Mouse (Mus musculus) liver (tissue): ENCODE measurements around the gene Pld5.
"Not testable (repeated sequence)": the region's sequence is repeated elsewhere in the genome, so short reads cannot be mapped to it uniquely, and the experiment has no call there.

ENCODE experiments used
- DNase-seq: peaks from one replicate; pipeline ENCODE4 v3.0.0-alpha.2; 2020; ENCODE audit warnings: mixed read lengths

The Pld5 gene

GRCm38 (mm10) chr1:176036028-176036427, 239.1 kb downstream of the Pld5 start:
- no peak for DNase-seq

- no peak for DNase-seq
Measured at GRCm38 (mm10) chr1:176034699-176035098, 240.4 kb downstream of the Pld5 start.

- no peak for DNase-seq
Measured at GRCm38 (mm10) chr1:176033698-176034097, 241.4 kb downstream of the Pld5 start.

GRCm38 (mm10) chr1:176029063-176029462, 246.0 kb downstream of the Pld5 start:
- DNase-seq, result no peak

GRCm38 (mm10) chr1:176028397-176028796, 246.7 kb downstream of the Pld5 start:
- no peak for DNase-seq

GRCm38 (mm10) chr1:176024501-176024900, 250.6 kb downstream of the Pld5 start:
- no peak for DNase-seq

- no peak for DNase-seq
Measured at GRCm38 (mm10) chr1:176018523-176018922, 256.6 kb downstream of the Pld5 start.

- no peak for DNase-seq
Measured at GRCm38 (mm10) chr1:176016076-176016475, 259.0 kb downstream of the Pld5 start.

GRCm38 (mm10) chr1:176013497-176014268, 261.4 kb downstream of the Pld5 start:
- DNase-seq, result no peak

- DNase-seq, result no peak
Measured at GRCm38 (mm10) chr1:176011535-176011934, 263.6 kb downstream of the Pld5 start.

- no peak for DNase-seq
Measured at GRCm38 (mm10) chr1:176011072-176011471, 264.0 kb downstream of the Pld5 start.

GRCm38 (mm10) chr1:176008411-176008810, 266.7 kb downstream of the Pld5 start:
- DNase-seq, result no peak

- no peak for DNase-seq
Measured at GRCm38 (mm10) chr1:176000599-176000998, 274.5 kb downstream of the Pld5 start.

- DNase-seq, result no peak
Measured at GRCm38 (mm10) chr1:175997076-175997651, 277.9 kb downstream of the Pld5 start.

GRCm38 (mm10) chr1:175988912-175989311, 286.2 kb downstream of the Pld5 start:
- DNase-seq, result no peak

- DNase-seq, result no peak
Measured at GRCm38 (mm10) chr1:175988448-175988847, 286.7 kb downstream of the Pld5 start.

- not testable (repeated sequence) for DNase-seq
Measured at GRCm38 (mm10) chr1:175979014-175979413, 296.1 kb downstream of the Pld5 start, which contains the start of gene Rbm8a2. Rbm8a2 (minus strand) TSS chr1:175979114.

- no peak for DNase-seq
Measured at GRCm38 (mm10) chr1:175970710-175971109, 304.4 kb downstream of the Pld5 start.

- DNase-seq, result no peak
Measured at GRCm38 (mm10) chr1:175967004-175967745, 307.9 kb downstream of the Pld5 start.

- DNase-seq, result no peak
Measured at GRCm38 (mm10) chr1:175961786-175962185, 313.3 kb downstream of the Pld5 start.

GRCm38 (mm10) chr1:175950851-175951250, 324.3 kb downstream of the Pld5 start:
- no peak for DNase-seq

GRCm38 (mm10) chr1:175950421-175950820, 324.7 kb downstream of the Pld5 start:
- DNase-seq, result no peak

- DNase-seq, result no peak
Measured at GRCm38 (mm10) chr1:175946718-175947315, 328.3 kb downstream of the Pld5 start.
